Mouse (Mus musculus): Measurements from ENCODE around the gene Btg3. TPM values are rescaled to one million over a fixed set of nuclear protein-coding genes. Genes with fewer than 3 reads are reported as not detected.

Btg3 gene
- total and polyA plus RNA-seq, 2 experiments from 2014 or later: 7.5 to 61.4 TPM

DNA sequence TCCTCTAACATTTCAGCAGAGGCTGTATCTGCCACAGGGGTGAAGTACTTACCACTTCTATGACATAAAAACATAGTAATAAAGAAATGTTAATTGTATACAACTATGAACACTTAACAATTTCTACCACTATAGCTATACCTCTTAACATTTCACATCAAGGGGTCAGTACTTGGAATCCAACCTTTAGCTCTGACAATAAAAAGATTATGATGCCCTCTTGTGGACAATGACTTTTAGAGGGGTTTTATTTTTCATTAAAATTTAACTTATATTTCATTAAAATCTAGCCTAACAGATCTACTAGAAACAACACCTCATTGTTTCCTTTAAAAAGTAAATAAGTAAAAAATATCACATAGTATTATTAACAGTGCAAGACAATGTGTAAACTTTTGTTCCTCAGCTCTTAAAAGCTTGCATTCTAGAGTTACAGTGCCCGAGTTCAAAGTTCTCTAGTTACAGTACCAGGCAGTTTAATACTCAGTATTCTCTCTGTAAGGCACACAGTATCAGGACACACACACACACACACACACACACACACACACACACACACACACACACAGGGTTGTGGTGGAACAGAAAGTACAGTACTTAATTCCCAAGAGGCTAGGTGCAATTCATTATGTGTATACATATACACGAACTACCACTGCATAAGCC lies 30.2 kb downstream of the Btg3 start:
- H3K27me3 ChIP-seq (ENCODE audit: control insufficient read depth, insufficient read depth, low read length): no peaks in the 10 kb centered on the region
- H3K27ac ChIP-seq (ENCODE audit: low read depth): peak overlapping the region; percentile 80
- H3K9me3 ChIP-seq (replicated peaks; ENCODE audit: control insufficient read depth, low read length): no peaks in the 10 kb centered on the region
- H3K4me1 ChIP-seq (ENCODE audit: control insufficient read depth, insufficient read depth): 0 out of 2 replicates have a peak, but pooled peaks cover 11% of the 10 kb centered on the region
- peak; percentile 16 for DNase-seq (ENCODE audit: low spot score)
- H3K4me2 ChIP-seq (ENCODE audit: low read depth, low read length): no peak overlapping the region
- ATAC-seq (ENCODE audit: insufficient read depth, low read depth): no peak
- WGBS: 65% methylated on average over 2 of the region's 2 CpGs
- no peaks in the 10 kb centered on the region; the same call in 1 of the 2 replicates for H3K36me3 ChIP-seq (replicated peaks; ENCODE audit: control insufficient read depth, insufficient read depth, low read length)
- H3K4me3 ChIP-seq (ENCODE audit: low read depth, low read length): no peak overlapping the region
- TF ChIP-seq EP300 (IDR thresholded peaks at IDR 0.05; ENCODE audit: low read depth): no peak
- TF ChIP-seq CTCF (IDR thresholded peaks at IDR 0.05; ENCODE audit: low read depth): peak; percentile 29; the same call in 1 of the 2 replicates
- H3K9ac ChIP-seq (replicated peaks; ENCODE audit: low read depth, low read length): no peak overlapping the region

DNA sequence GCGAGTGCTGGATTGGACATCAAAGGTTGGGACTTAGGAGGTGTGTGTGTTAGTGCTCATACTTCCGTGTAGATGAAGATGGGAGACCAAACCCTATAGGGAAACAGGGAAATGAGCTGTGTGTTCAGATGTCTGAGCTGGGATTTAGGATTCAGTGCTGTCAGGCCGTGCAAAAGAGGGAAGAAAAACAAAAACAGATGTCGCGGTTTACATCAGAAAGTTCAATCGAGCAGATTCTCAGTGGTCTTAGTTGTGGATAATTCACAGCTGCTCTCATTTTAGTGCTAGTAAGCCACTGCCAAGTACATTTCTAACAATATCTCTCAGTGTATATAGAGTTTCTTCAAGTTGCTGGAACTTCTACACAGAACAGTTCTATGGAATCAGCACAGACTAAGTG lies 33.2 kb downstream of the Btg3 start:
- Histone ChIP-seq H3K27me3 (ENCODE audit: control insufficient read depth, insufficient read depth, low read length) (no peaks in the 10 kb centered on the region), H3K9me3 (replicated peaks; ENCODE audit: control insufficient read depth, low read length) (no peaks in the 10 kb centered on the region), H3K36me3 (replicated peaks; ENCODE audit: control insufficient read depth, insufficient read depth, low read length) (no peaks in the 10 kb centered on the region; the same call in 1 of the 2 replicates), H3K27ac (ENCODE audit: low read depth) (no peak overlapping the region; the same call in 1 of the 2 replicates), H3K4me2 (ENCODE audit: low read depth, low read length) (no peak overlapping the region), H3K9ac (replicated peaks; ENCODE audit: low read depth, low read length) (no peak overlapping the region), H3K4me3 (ENCODE audit: low read depth, low read length) (no peak overlapping the region), H3K4me1 (ENCODE audit: control insufficient read depth, insufficient read depth) (0 out of 2 replicates have a peak, but pooled peaks cover 11% of the 10 kb centered on the region)
- ATAC-seq (ENCODE audit: insufficient read depth, low read depth): no peak
- TF ChIP-seq CTCF (IDR thresholded peaks at IDR 0.05; ENCODE audit: low read depth) (no peak), EP300 (IDR thresholded peaks at IDR 0.05; ENCODE audit: low read depth) (no peak)
- 75% methylated on average over 6 of the region's 6 CpGs for WGBS
- no peak for DNase-seq (ENCODE audit: low spot score)

DNA sequence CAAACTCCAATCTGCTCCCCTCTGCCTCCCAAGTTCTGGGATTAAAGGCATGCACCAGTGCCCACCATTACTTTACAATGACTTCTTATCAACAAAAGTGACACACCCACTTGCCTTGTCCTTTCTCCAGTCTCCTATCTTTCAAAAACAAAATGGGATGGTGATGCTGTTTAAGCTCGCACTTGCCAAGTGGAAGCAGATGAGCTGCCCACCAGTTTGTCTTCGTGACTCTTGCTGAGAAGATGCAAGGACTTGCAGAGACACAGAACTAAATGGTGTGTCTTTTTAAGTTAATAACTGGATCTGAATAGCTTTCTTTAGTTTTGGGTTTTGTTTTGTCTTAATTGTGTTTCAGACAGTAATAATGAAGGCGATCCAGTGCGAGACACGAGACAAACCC lies 34.2 kb downstream of the Btg3 start:
- Histone ChIP-seq H3K4me2 (ENCODE audit: low read depth, low read length) (no peak overlapping the region), H3K4me1 (ENCODE audit: control insufficient read depth, insufficient read depth) (0 out of 2 replicates have a peak, but pooled peaks cover 11% of the 10 kb centered on the region), H3K27me3 (ENCODE audit: control insufficient read depth, insufficient read depth, low read length) (no peaks in the 10 kb centered on the region), H3K27ac (ENCODE audit: low read depth) (no peak overlapping the region), H3K36me3 (replicated peaks; ENCODE audit: control insufficient read depth, insufficient read depth, low read length) (no peaks in the 10 kb centered on the region), H3K4me3 (ENCODE audit: low read depth, low read length) (no peak overlapping the region), H3K9ac (replicated peaks; ENCODE audit: low read depth, low read length) (no peak overlapping the region), H3K9me3 (replicated peaks; ENCODE audit: control insufficient read depth, low read length) (no peaks in the 10 kb centered on the region)
- WGBS: 87% methylated on average over 5 of the region's 5 CpGs
- ATAC-seq (ENCODE audit: insufficient read depth, low read depth): no peak
- TF ChIP-seq EP300 (IDR thresholded peaks at IDR 0.05; ENCODE audit: low read depth) (no peak), CTCF (IDR thresholded peaks at IDR 0.05; ENCODE audit: low read depth) (no peak)
- no peak for DNase-seq (ENCODE audit: low spot score)

DNA sequence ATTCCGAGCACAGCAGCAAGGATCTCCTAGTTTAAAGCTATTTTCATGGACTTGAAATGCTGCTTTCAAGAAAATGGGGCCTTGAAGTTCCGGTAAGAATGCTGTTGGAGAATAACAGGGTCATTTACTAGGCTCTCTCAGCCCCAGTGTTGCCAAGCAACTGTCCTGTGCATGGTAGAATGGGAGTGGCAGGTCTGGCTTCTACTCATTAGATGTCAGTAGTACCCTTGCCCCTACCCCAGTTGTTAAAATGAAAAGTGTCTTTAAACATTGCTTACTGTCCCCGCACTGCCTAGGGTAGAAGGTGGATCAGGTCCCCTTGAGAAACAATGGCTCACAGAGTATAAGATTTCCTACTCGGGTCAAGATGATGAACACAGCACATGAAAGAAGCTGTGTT lies 35.6 kb downstream of the Btg3 start:
- H3K27ac ChIP-seq (ENCODE audit: low read depth): no peak overlapping the region
- TF ChIP-seq CTCF (IDR thresholded peaks at IDR 0.05; ENCODE audit: low read depth) (no peak), EP300 (IDR thresholded peaks at IDR 0.05; ENCODE audit: low read depth) (no peak)
- no peaks in the 10 kb centered on the region; the same call in 1 of the 2 replicates for H3K36me3 ChIP-seq (replicated peaks; ENCODE audit: control insufficient read depth, insufficient read depth, low read length)
- WGBS: 89% methylated on average over 4 of the region's 4 CpGs
- DNase-seq (ENCODE audit: low spot score) (no peak), ATAC-seq (ENCODE audit: insufficient read depth, low read depth) (no peak)
- no peaks in the 10 kb centered on the region for H3K27me3 ChIP-seq (ENCODE audit: control insufficient read depth, insufficient read depth, low read length)
- no peak overlapping the region for H3K9ac ChIP-seq (replicated peaks; ENCODE audit: low read depth, low read length)
- H3K4me1 ChIP-seq (ENCODE audit: control insufficient read depth, insufficient read depth): 0 out of 2 replicates have a peak, but pooled peaks cover 11% of the 10 kb centered on the region
- no peak overlapping the region for H3K4me3 ChIP-seq (ENCODE audit: low read depth, low read length)
- H3K9me3 ChIP-seq (replicated peaks; ENCODE audit: control insufficient read depth, low read length): no peaks in the 10 kb centered on the region
- H3K4me2 ChIP-seq (ENCODE audit: low read depth, low read length): no peak overlapping the region

DNA sequence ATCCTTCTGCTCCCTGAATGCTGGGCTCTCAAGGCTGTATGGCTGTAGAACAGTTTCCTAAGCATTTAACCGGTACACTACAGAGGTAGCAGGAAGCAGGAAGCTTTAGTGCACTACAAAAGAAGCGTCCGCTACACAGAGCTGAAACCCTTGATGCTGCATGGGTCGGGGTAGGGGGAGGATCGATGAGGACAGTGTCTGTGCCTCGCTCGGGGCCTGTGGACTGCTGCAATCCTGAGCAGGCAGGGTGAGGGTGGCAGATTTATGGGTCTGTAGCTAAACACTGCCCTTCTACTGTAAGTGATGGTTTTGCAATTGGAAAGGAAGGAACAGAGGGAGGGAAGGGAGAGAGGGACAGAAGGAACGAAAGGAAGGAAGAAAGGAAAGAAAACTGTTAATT lies 39.8 kb downstream of the Btg3 start:
- ATAC-seq (ENCODE audit: insufficient read depth, low read depth) (no peak), DNase-seq (ENCODE audit: low spot score) (no peak)
- H3K27me3 ChIP-seq (ENCODE audit: control insufficient read depth, insufficient read depth, low read length): no peaks in the 10 kb centered on the region
- WGBS: 65% methylated on average over 8 of the region's 8 CpGs
- H3K9me3 ChIP-seq (replicated peaks; ENCODE audit: control insufficient read depth, low read length): no peaks in the 10 kb centered on the region
- no peaks in the 10 kb centered on the region for H3K4me1 ChIP-seq (ENCODE audit: control insufficient read depth, insufficient read depth)
- H3K27ac ChIP-seq (ENCODE audit: low read depth): no peak overlapping the region
- H3K9ac ChIP-seq (replicated peaks; ENCODE audit: low read depth, low read length): no peak overlapping the region
- H3K4me2 ChIP-seq (ENCODE audit: low read depth, low read length): no peak overlapping the region
- no peak for TF ChIP-seq CTCF (IDR thresholded peaks at IDR 0.05; ENCODE audit: low read depth)
- TF ChIP-seq EP300 (IDR thresholded peaks at IDR 0.05; ENCODE audit: low read depth): no peak
- H3K4me3 ChIP-seq (ENCODE audit: low read depth, low read length): no peak overlapping the region
- H3K36me3 ChIP-seq (replicated peaks; ENCODE audit: control insufficient read depth, insufficient read depth, low read length): peaks cover 35% of the 10 kb centered on the region

DNA sequence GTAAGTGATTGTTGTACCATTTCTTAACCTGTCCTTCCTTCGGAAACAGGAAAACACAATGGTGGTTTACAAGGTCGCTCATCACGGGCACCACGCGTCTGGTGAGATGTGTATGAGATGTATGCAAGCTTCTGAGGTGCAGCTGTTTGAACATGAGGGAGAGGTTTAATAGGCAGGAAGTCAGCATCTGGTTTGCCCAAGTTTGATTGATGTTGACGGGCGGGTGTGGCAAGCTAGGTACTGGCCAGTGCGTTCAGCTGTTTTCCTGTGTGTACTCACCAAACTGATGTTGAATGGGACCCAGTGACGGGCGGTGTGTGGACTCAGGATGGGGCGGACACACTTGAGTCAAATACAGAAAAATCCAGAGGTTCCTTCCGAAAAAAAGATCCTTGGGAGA lies 49.0 kb downstream of the Btg3 start:
- no peaks in the 10 kb centered on the region for H3K4me1 ChIP-seq (ENCODE audit: control insufficient read depth, insufficient read depth)
- 90% methylated on average over 12 of the region's 12 CpGs for WGBS
- ATAC-seq (ENCODE audit: insufficient read depth, low read depth) (no peak), DNase-seq (ENCODE audit: low spot score) (no peak)
- H3K27ac ChIP-seq (ENCODE audit: low read depth): no peak overlapping the region
- H3K36me3 ChIP-seq (replicated peaks; ENCODE audit: control insufficient read depth, insufficient read depth, low read length): peaks cover 21% of the 10 kb centered on the region; the same call in 1 of the 2 replicates
- TF ChIP-seq EP300 (IDR thresholded peaks at IDR 0.05; ENCODE audit: low read depth): no peak
- no peak for TF ChIP-seq CTCF (IDR thresholded peaks at IDR 0.05; ENCODE audit: low read depth)
- no peak overlapping the region for H3K4me2 ChIP-seq (ENCODE audit: low read depth, low read length)
- H3K4me3 ChIP-seq (ENCODE audit: low read depth, low read length): no peak overlapping the region
- no peak overlapping the region for H3K9ac ChIP-seq (replicated peaks; ENCODE audit: low read depth, low read length)
- no peaks in the 10 kb centered on the region for H3K27me3 ChIP-seq (ENCODE audit: control insufficient read depth, insufficient read depth, low read length)
- H3K9me3 ChIP-seq (replicated peaks; ENCODE audit: control insufficient read depth, low read length): no peaks in the 10 kb centered on the region

Data from heart, postnatal 0 days (tissue).